Mouse (Mus musculus) CH12.LX (cell line): Measurements from ENCODE around the gene Crhbp. TPM values are rescaled to one million over a fixed set of nuclear protein-coding genes. Genes with fewer than 3 reads are reported as not detected.

Experiments
- DNase-seq: peaks from one replicate; pipeline ENCODE4 v3.0.0-alpha.2; 2013; ENCODE audit errors: extremely low read depth
- H3K27ac ChIP-seq: 2 replicates; pipeline ENCODE4 v1.5.1; 2012; ENCODE audit warnings: low read depth, mild to moderate bottlenecking, control low read depth, moderate library complexity; ENCODE audit not compliant: insufficient read depth
- H3K27me3 ChIP-seq: replicated peaks from 2 replicates; pipeline ENCODE3; 2012; ENCODE audit warnings: inconsistent platforms
- H3K36me3 ChIP-seq, 2 experiments: replicated peaks in 1 of 2; 2 replicates each; pipeline versions ENCODE3 to v1.6.1; 2012; ENCODE audit warnings: inconsistent platforms in 1 of 2, low read length in 1 of 2, mild to moderate bottlenecking in 1 of 2, mixed read lengths in 1 of 2, moderate library complexity in 1 of 2; ENCODE audit not compliant: control insufficient read depth in 1 of 2, insufficient read depth in 1 of 2
- H3K4me1 ChIP-seq, 2 experiments: 2 replicates each; pipeline ENCODE4 v1.6.1; 2012; ENCODE audit warnings: inconsistent platforms in 1 of 2, moderate library complexity in 1 of 2; ENCODE audit not compliant: insufficient read depth in 2 of 2, control insufficient read depth in 1 of 2
- H3K4me2 ChIP-seq: 2 replicates; pipeline ENCODE4 v1.6.1; 2012; ENCODE audit warnings: low read depth, mild to moderate bottlenecking, control low read depth; ENCODE audit not compliant: poor library complexity, insufficient read depth, severe bottlenecking
- H3K4me3 ChIP-seq, 3 experiments: fragments of 150-350 bp in 1 of 3; sonication (generic) in 1 of 3; replicated peaks in 1 of 3; 2 replicates each; pipeline versions ENCODE3 to v1.5.1; 2011 to 2012; ENCODE audit warnings: low read depth in 2 of 3, low read length in 2 of 3, mild to moderate bottlenecking in 2 of 3, moderate library complexity in 2 of 3, control low read depth in 1 of 3, improper control_type of control experiment in 1 of 3, inconsistent platforms in 1 of 3, mixed read lengths in 1 of 3; ENCODE audit not compliant: poor library complexity in 1 of 3
- H3K79me2 ChIP-seq: replicated peaks from 2 replicates; pipeline ENCODE4 v1.6.1; 2012; ENCODE audit warnings: mild to moderate bottlenecking, moderate library complexity; ENCODE audit not compliant: control insufficient read depth, poor library complexity, insufficient read depth, severe bottlenecking; ENCODE audit errors: extremely low read depth
- H3K9ac ChIP-seq: 2 replicates; pipeline ENCODE4 v1.6.1; 2012; ENCODE audit warnings: low read depth, mild to moderate bottlenecking, control low read depth, moderate library complexity; ENCODE audit not compliant: insufficient read depth
- H3K9me3 ChIP-seq: replicated peaks from 2 replicates; pipeline ENCODE3; 2012; ENCODE audit warnings: low read length, inconsistent platforms, mixed read lengths
- BHLHE40 ChIP-seq: IDR thresholded peaks from 2 replicates; pipeline ENCODE4 v1.6.1; 2011; ENCODE audit warnings: mild to moderate bottlenecking, low read depth, low read length, improper control_type of control experiment
- CTCF ChIP-seq, 2 experiments: IDR thresholded peaks in 1 of 2; conservative IDR thresholded peaks in 1 of 2; 2 replicates each; pipeline ENCODE4 v1.5.1; 2011 to 2012; ENCODE audit warnings: low read depth in 2 of 2, low read length in 2 of 2, improper control_type of control experiment in 1 of 2, inconsistent platforms in 1 of 2, mild to moderate bottlenecking in 1 of 2, moderate library complexity in 1 of 2
- ELF1 ChIP-seq: IDR thresholded peaks from 2 replicates; pipeline ENCODE4 v1.6.1; 2014; ENCODE audit warnings: low read depth, mild to moderate bottlenecking, inconsistent platforms, low read length, improper control_type of control experiment
- EP300 ChIP-seq: IDR thresholded peaks from 2 replicates; pipeline ENCODE4 v1.6.1; 2011; ENCODE audit warnings: low read length, improper control_type of control experiment
- GABPA ChIP-seq: IDR thresholded peaks from 2 replicates; pipeline ENCODE4 v1.6.1; 2012; ENCODE audit warnings: low read depth, low read length, improper control_type of control experiment, inconsistent platforms; ENCODE audit not compliant: insufficient replicate concordance
- IRF4 ChIP-seq: IDR thresholded peaks from 2 replicates; pipeline ENCODE4 v1.6.1; 2014; ENCODE audit warnings: low read depth, mild to moderate bottlenecking, inconsistent platforms, low read length, improper control_type of control experiment
- MAFK ChIP-seq: IDR thresholded peaks from 2 replicates; pipeline ENCODE4 v1.6.1; 2011; ENCODE audit warnings: low read length, improper control_type of control experiment; ENCODE audit not compliant: insufficient replicate concordance
- MAX ChIP-seq: IDR thresholded peaks from 2 replicates; pipeline ENCODE4 v1.6.1; 2011; ENCODE audit warnings: low read length, improper control_type of control experiment
- MEF2A ChIP-seq: IDR thresholded peaks from 2 replicates; pipeline ENCODE4 v1.6.1; 2014; ENCODE audit warnings: low read depth, mild to moderate bottlenecking, inconsistent platforms, low read length, improper control_type of control experiment, borderline replicate concordance
- MYC ChIP-seq: IDR thresholded peaks from 2 replicates; pipeline ENCODE4 v1.6.1; 2011; ENCODE audit warnings: low read depth, mild to moderate bottlenecking, improper control_type of control experiment, low read length
- NRF1 ChIP-seq: IDR thresholded peaks from 2 replicates; pipeline ENCODE4 v1.6.1; 2014; ENCODE audit warnings: low read depth, mild to moderate bottlenecking, inconsistent platforms, low read length, improper control_type of control experiment, moderate library complexity
- PAX5 ChIP-seq: IDR thresholded peaks from 2 replicates; pipeline ENCODE4 v1.6.1; 2012; ENCODE audit warnings: low read length, inconsistent platforms, mixed read lengths
- RAD21 ChIP-seq: IDR thresholded peaks from 2 replicates; pipeline ENCODE4 v1.6.1; 2011; ENCODE audit warnings: low read depth, mild to moderate bottlenecking, low read length, improper control_type of control experiment, moderate library complexity
- RCOR1 ChIP-seq: conservative IDR thresholded peaks from 2 replicates; pipeline ENCODE4 v1.6.1; 2012; ENCODE audit warnings: low read depth, mild to moderate bottlenecking, inconsistent platforms, low read length, improper control_type of control experiment
- SMC3 ChIP-seq: IDR thresholded peaks from 2 replicates; pipeline ENCODE4 v1.6.1; 2011; ENCODE audit warnings: low read depth, low read length, improper control_type of control experiment
- TBP ChIP-seq: conservative IDR thresholded peaks from 2 replicates; pipeline ENCODE4 v1.6.1; 2011; ENCODE audit warnings: low read depth, low read length, improper control_type of control experiment
- TCF12 ChIP-seq: IDR thresholded peaks from 2 replicates; pipeline ENCODE4 v1.6.1; 2014; ENCODE audit warnings: low read depth, mild to moderate bottlenecking, inconsistent platforms, low read length, improper control_type of control experiment
- USF2 ChIP-seq: conservative IDR thresholded peaks from 2 replicates; pipeline ENCODE4 v1.6.1; 2011; ENCODE audit warnings: low read depth, low read length, improper control_type of control experiment
- ZC3H11A ChIP-seq: IDR thresholded peaks from 2 replicates; pipeline ENCODE4 v1.6.1; 2012; ENCODE audit warnings: low read depth, mild to moderate bottlenecking, inconsistent platforms, low read length, improper control_type of control experiment
- ZKSCAN1 ChIP-seq: IDR thresholded peaks from 2 replicates; pipeline ENCODE4 v1.6.1; 2012; ENCODE audit warnings: low read depth, inconsistent platforms, low read length, improper control_type of control experiment, borderline replicate concordance
- ZMIZ1 ChIP-seq: IDR thresholded peaks from 2 replicates; pipeline ENCODE4 v1.6.1; 2012; ENCODE audit warnings: low read depth, mild to moderate bottlenecking, inconsistent platforms, low read length, improper control_type of control experiment
- ZNF384 ChIP-seq: IDR thresholded peaks from 2 replicates; pipeline ENCODE4 v1.6.1; 2012; ENCODE audit warnings: low read depth, low read length, improper control_type of control experiment, inconsistent platforms
- dilution Hi-C: fragments of 300-500 bp; cut with MboI; formaldehyde crosslinking; loops from 2 replicates; pipeline ENCODE4 v1.14.3; 2020; ENCODE audit warnings: low sequenced_read_pairs; ENCODE audit not compliant: extremely low pct_unique_long_range_greater_than_20kb, extremely low pct_ligation_motif_present
- in situ Hi-C: fragments of 300-500 bp; cut with MboI; formaldehyde crosslinking; loops from 3 replicates; pipeline ENCODE4 v1.14.3; 2019; ENCODE audit warnings: low sequenced_read_pairs, low pct_ligation_motif_present, low pct_unique_long_range_greater_than_20kb, mixed read lengths
- polyA plus RNA-seq: library from polyadenylated mRNA; unstranded; fragments of >175 nt; gene quantifications from 2 replicates; pipeline ENCODE4 v1.2.1, GENCODE M21; 2012; ENCODE audit warnings: low read depth; ENCODE audit not compliant: insufficient read length
- total RNA-seq, 2 experiments: library from RNA; depleted of rRNA; stranded (reverse); fragments of 300-350 nt in 1 of 2; fragments of >200 nt in 1 of 2; gene quantifications; 2 replicates each; pipeline ENCODE4 v1.2.3; 2012 to 2014

Gene Crhbp
- total and polyA plus RNA-seq, 3 experiments, result not detected

DNA sequence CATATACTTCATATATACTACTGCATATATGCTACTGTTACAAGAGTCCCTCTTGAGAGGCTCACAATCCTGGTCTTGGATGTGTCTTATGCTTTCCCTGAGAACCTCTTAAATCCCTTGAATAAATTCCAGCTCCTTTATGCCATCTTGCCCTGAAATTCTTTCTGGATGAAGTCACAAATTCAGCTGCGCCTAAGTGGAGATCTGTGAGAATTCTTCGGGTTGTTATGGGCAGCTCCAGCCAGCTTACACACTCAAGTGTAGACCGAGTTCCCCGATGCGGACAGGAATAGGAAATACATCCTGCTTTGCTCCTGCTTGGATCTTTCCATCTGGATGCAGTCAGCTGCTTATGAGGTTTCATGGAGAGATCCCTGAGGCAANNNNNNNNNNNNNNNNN is 39.9 kb upstream of the Crhbp start:
- Histone ChIP-seq H3K4me3 (no peak overlapping the region), H3K9ac (no peak overlapping the region), H3K27ac (no peak overlapping the region), H3K79me2 (no peaks in the 10 kb centered on the region), H3K4me2 (no peak overlapping the region), H3K4me1 (no peaks in the 10 kb centered on the region), H3K9me3 (no peaks in the 10 kb centered on the region), H3K27me3 (peaks cover 11% of the 10 kb centered on the region), H3K36me3 (no peaks in the 10 kb centered on the region)
- TF ChIP-seq EP300 (no peak), ZMIZ1 (no peak), TBP (no peak), IRF4 (no peak), BHLHE40 (no peak), MYC (no peak), GABPA (no peak), ZC3H11A (no peak), RCOR1 (no peak), MAFK (no peak), MEF2A (no peak), PAX5 (no peak), MAX (no peak), USF2 (no peak), SMC3 (no peak), NRF1 (no peak), TCF12 (no peak), ZKSCAN1 (no peak)
- in situ Hi-C loops (no loop called here), dilution Hi-C loops (no loop called here)
- DNase-seq, result no peak

DNA sequence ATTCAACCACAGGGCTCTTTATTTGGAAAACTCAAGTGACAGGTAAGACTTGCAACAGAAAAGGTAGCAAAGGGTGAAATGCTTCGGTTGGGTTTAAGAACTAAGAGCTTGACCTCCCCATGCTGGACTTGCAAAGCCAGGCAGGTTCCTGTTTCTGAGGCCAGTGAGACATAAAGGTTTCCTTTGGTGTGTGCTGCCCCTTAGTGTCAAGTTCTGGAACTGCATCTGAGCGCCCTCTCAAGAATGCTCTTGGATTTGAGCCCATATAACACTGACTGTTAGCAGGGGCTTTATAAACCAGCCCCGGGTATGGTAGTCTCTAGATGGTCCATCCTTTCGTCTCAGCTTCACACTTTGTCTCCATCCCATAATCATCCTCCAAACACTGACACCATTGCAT is 36.7 kb upstream of the Crhbp start:
- no peaks in the 10 kb centered on the region for H3K9me3 ChIP-seq
- H3K4me1 ChIP-seq, result no peaks in the 10 kb centered on the region
- TF ChIP-seq ELF1 (peak; percentile 29; the same call in 1 of the 2 replicates), CTCF (conservative IDR thresholded peaks at IDR 0.05 in 1 of 2, IDR thresholded peaks at IDR 0.05 in 1 of 2; ENCODE audit: low read depth in 2 of 2, low read length in 2 of 2) (peak; percentile 88 to 94), ZC3H11A (peak; percentile 75), SMC3 (peak; percentile 92), USF2 (no peak), ZNF384 (no peak), RAD21 (peak; percentile 95)
- TF ChIP-seq, all 38 proteins: peak for 5
- in situ Hi-C loops (no loop called here), dilution Hi-C loops (no loop called here)
- DNase-seq, result peak; percentile 72
- peaks cover 9% of the 10 kb centered on the region for H3K27me3 ChIP-seq
- H3K36me3 ChIP-seq, result no peaks in the 10 kb centered on the region
- H3K9ac ChIP-seq, result no peak overlapping the region
- no peak overlapping the region for H3K27ac ChIP-seq
- H3K79me2 ChIP-seq, result no peaks in the 10 kb centered on the region
- H3K4me2 ChIP-seq, result no peak overlapping the region
- H3K4me3 ChIP-seq, result no peak overlapping the region
